Mouse (Mus musculus): ENCODE data around the gene Pdcd7.
A peak's percentile ranks its signal among the peaks of the same experiment; 100 is the strongest.

Pdcd7 gene

DNA sequence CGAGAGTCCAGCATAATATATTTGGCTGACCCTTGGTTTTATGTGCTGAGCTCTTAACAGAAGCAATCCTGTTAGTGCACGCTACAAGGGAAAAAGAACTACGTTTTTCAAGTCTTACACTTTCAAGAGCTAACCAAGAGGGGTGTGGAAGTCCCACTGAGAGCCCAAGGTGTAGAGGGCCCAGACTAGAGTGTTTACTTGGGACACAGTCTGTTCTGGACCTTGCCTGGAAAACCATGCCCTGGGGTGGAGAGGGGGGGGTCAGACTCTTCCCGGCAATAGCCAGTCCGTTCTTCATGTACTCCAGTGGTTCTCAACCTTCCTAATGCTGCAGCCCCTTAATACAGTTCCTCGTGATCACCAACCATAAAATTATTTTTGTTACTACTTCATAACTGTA lies 54.0 kb downstream of the Pdcd7 start:
- DNase-seq: no peak

DNA sequence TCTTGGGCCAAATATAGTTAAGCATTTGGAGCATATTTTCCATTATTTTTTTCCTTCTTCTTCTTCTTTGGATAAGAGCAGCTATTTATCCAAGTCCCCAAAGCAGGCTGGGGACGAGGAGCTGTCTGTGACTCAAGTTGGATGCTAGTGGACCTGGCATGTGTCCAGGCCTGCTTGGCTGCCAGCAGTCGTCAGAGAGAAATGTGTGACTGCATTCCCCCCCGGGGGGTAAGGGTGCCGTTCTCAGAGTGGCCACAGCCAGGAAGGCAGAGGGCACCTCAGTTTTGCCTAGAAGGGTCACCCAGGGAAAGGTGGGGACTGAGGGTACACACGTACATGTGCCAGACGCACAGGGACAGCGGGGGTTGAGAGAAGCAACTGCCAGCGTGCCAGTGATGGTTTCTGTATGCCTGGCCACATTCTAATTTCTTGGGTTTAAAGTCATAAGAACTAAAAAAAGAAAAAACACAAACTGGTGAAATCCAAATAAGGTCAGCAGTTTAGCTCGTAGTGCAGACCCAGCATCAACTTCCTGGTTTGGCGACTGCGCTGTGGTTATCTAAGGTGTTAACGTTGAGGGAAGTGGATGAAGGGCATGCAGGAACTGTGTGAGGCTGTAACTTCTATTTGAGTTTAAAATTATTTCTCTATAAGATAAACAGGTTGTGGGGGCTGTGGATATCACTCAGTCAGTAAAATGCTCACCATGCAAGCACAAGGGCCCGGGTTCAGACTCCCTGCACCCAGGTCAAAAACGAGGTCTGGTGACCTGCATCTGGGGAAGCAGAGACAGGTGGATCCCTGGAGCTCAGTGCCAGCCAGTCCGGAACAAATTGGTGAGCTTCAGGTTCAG lies 58.7 kb downstream of the Pdcd7 start:
- DNase-seq: peak; percentile 99

DNA sequence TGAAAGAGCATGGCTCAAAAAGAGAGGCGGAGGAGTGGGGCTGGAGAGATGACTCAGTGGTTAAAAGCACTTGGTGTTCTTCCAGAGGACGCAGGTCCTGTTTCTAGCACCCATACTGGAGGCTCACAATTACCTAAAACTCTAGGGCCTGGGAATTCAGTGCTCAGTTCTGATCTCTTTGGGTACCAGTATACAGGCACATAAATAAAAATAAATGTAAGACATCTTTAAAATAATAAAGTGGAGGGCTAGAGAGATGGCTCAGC lies 59.2 kb downstream of the Pdcd7 start:
- DNase-seq: peak; percentile 90

DNA sequence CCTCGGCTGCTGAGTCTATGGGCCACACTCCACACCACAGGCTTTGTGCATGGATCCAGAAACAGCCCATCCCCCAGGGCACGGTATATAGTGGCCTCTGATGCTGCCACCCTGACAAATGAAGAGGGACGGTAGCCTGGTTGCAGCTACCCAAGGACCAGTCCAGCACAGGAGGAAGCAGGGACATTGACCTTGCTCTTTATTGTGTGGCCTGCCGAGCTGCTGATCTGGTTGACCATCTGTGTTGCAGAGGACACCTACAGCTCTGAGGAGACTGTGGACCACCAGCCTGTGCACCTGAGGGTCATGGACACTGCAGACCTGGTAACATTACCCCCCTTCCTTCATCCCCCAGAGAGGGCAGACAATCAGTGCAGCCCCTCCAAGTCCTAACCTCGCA lies 61.4 kb downstream of the Pdcd7 start:
- DNase-seq: peak; percentile 82

DNA sequence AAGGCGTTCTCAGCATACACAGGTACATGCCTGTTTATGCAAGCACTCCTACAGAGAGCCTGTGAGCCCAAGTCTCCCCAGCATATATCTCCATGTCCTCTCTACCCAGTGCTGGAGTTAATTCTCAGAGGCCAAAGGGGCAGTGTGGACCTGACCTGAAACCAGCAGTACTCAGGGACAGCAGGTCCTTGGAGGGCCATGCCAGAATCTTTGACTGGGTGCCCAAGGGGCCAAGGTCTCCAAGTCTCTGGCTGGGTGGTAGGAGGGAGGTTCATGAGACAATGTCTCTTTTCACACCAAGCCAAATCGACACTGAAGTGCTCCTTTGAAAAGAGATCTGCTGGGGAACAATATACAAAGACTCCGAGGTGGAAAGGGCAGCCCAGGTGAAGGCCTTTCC lies 62.0 kb downstream of the Pdcd7 start:
- peak; percentile 81 for DNase-seq

DNA sequence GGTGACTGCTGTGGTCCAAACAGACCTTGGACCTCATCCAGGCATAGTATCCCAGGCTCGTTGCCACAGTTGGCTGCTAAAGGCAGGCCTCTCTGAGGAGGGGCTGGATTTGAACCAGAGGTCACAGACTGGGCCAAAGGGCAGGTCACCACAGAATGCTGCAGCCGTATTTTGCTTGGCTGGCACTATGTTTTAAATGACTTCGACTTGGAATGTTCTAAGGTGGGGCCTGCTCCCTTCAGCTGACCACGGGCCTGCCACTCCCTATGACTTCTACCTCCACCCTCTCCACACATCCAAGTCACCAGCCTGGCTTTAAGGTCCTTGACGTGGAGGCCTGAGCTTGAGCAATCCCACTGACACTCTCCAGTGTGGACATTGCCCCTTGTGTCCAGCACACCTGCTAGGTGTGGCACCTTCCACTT lies 63.0 kb downstream of the Pdcd7 start:
- DNase-seq: peak; percentile 96
